Mouse (Mus musculus) megakaryocyte, embryonic 14.5 days (primary cell): Measurements from ENCODE around the gene Zfp296. TPM values are rescaled to one million over a fixed set of nuclear protein-coding genes. Genes with fewer than 3 reads are reported as not detected.

Experiments used
- H3K27me3 ChIP-seq: replicated peaks from 2 replicates; pipeline ENCODE3; 2012; ENCODE audit warnings: inconsistent platforms
- H3K36me3 ChIP-seq: replicated peaks from 2 replicates; pipeline ENCODE3; 2012; ENCODE audit warnings: low read length, inconsistent platforms, mixed read lengths
- H3K4me1 ChIP-seq: 2 replicates; pipeline ENCODE4 v1.6.1; 2012; ENCODE audit warnings: inconsistent platforms
- H3K4me3 ChIP-seq: replicated peaks from 2 replicates; pipeline ENCODE3; 2012; ENCODE audit warnings: moderate library complexity, mild to moderate bottlenecking, inconsistent platforms
- H3K9me3 ChIP-seq: 2 replicates; pipeline ENCODE4 v1.6.1; 2012; ENCODE audit warnings: inconsistent platforms
- FLI1 ChIP-seq: IDR thresholded peaks from 2 replicates; pipeline ENCODE4 v1.6.1; 2012; ENCODE audit warnings: low read length, inconsistent platforms, mixed read lengths
- GATA1 ChIP-seq: IDR thresholded peaks from 3 replicates; pipeline ENCODE4 v1.6.1; 2012; ENCODE audit warnings: mixed read lengths, low read length, inconsistent platforms, borderline replicate concordance
- polyA plus RNA-seq: library from polyadenylated mRNA; stranded (reverse); fragments of >175 nt; gene quantifications from 2 replicates; pipeline ENCODE4 v1.2.3, GENCODE M21; 2012; ENCODE audit warnings: low replicate concordance; ENCODE audit not compliant: insufficient read depth

Zfp296 gene
- polyA plus RNA-seq, 1 experiment = 6.0 TPM

DNA sequence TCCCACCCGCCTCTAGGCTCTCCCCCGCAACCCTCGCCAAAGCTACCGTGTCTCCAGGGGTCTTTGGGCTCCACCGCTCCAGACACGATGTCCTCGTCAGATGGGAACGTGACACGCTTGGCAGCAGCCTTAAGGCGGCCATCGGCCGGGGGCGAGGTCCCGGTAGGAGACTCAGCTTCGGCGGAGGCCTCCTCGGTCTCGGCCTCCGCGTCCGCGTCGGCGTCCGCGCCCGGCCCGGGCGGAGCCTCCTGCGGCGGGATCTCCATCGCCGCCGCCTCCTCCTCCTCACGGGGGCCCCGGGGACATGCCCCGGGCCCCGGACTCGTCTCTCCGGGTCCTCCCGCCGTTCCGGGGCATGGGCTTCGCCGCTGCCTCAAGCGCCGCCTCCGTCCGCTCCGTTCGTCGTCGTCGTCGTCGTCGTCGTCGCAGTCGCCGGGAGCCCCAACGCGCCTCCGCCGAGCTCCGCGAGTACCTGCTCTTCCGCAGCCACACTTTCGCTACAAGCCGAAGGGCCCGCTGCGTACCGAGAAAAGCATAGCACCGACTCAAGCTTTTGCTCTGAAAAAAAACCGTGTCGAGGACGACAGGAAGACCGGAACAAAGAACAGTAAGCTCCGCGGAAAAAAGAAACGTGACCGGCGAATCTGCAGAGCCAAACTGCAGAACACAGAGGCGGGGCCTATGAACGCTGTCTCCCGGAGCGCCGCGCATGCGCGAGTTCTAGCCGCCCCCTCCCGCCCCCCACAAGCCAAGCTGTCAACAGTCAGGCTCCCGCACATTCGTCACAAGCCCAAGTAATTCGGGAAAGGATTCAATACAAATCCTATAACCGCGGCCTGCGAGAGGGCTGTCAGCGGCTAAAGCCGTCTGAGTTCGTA, 15.1 kb upstream of the Zfp296 start:
- Histone ChIP-seq H3K4me1 (peaks cover 79% of the 10 kb centered on the region), H3K4me3 (peak overlapping the region; percentile 98), H3K9me3 (peaks cover 3% of the 10 kb centered on the region; the same call in 1 of the 2 replicates), H3K27me3 (no peaks in the 10 kb centered on the region), H3K36me3 (peaks cover 60% of the 10 kb centered on the region)
- TF ChIP-seq FLI1 (no peak), GATA1 (no peak)

- no peak for TF ChIP-seq FLI1
- no peak for TF ChIP-seq GATA1
- Histone ChIP-seq H3K36me3 (peaks cover 58% of the 10 kb centered on the region), H3K27me3 (no peaks in the 10 kb centered on the region), H3K4me3 (peak within 1 kb of the TSS; percentile 98), H3K9me3 (peaks cover 3% of the 10 kb centered on the region; the same call in 1 of the 2 replicates), H3K4me1 (peaks cover 72% of the 10 kb centered on the region)
Observed at GRCm38 (mm10) chr7:19562643-19563410, 14.3 kb upstream of the Zfp296 start, which contains the start of gene Ppp1r37. Gene Ppp1r37, minus strand, starts transcription at chr7:19563076.

GRCm38 (mm10) chr7:19563884-19564283, 13.2 kb upstream of the Zfp296 start:
- Histone ChIP-seq H3K9me3 (peaks cover 3% of the 10 kb centered on the region; the same call in 1 of the 2 replicates), H3K27me3 (no peaks in the 10 kb centered on the region), H3K4me1 (peaks cover 65% of the 10 kb centered on the region), H3K36me3 (peaks cover 54% of the 10 kb centered on the region), H3K4me3 (peak overlapping the region; percentile 65)
- no peak for TF ChIP-seq GATA1
- no peak for TF ChIP-seq FLI1

GRCm38 (mm10) chr7:19564455-19564854, 12.6 kb upstream of the Zfp296 start:
- H3K36me3 ChIP-seq = peaks cover 54% of the 10 kb centered on the region

DNA sequence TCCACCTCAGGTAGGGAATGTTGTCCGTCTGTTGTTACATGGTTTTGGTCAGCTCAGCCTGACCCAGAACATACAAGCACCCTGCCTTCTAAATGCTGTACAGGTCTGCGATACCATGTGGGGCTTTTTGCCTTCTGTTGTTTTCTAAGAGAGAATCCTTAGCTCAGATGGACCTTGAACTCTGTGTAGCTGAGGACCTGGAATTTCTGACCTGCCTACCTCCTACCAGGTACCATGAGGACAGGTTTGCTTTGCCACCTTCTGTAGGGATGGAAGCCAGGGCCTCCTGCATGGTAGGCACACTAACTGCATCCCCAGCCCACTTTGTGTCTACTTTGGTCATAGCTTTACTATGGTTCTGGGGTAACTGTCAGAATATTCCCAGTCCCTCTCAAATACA, 11.3 kb upstream of the Zfp296 start:
- Histone ChIP-seq H3K36me3 (peaks cover 65% of the 10 kb centered on the region), H3K4me1 (peaks cover 61% of the 10 kb centered on the region), H3K27me3 (no peaks in the 10 kb centered on the region), H3K4me3 (no peak overlapping the region), H3K9me3 (peaks cover 3% of the 10 kb centered on the region; the same call in 1 of the 2 replicates)
- TF ChIP-seq FLI1 (no peak), GATA1 (no peak)

More at GRCm38 (mm10) chr7:19564455-19564854, 12.6 kb upstream of the Zfp296 start:
- peaks cover 65% of the 10 kb centered on the region for H3K4me1 ChIP-seq
- H3K9me3 ChIP-seq = peaks cover 3% of the 10 kb centered on the region; the same call in 1 of the 2 replicates
- H3K4me3 ChIP-seq = no peak overlapping the region
- no peaks in the 10 kb centered on the region for H3K27me3 ChIP-seq
- TF ChIP-seq GATA1 = no peak
- no peak for TF ChIP-seq FLI1

GRCm38 (mm10) chr7:19567426-19567825, 9.7 kb upstream of the Zfp296 start:
- Histone ChIP-seq H3K4me1 (peaks cover 69% of the 10 kb centered on the region), H3K27me3 (no peaks in the 10 kb centered on the region), H3K4me3 (no peak overlapping the region), H3K36me3 (peaks cover 73% of the 10 kb centered on the region), H3K9me3 (peaks cover 3% of the 10 kb centered on the region; the same call in 1 of the 2 replicates)
- TF ChIP-seq FLI1 = no peak
- no peak for TF ChIP-seq GATA1

GRCm38 (mm10) chr7:19569647-19570046, 7.4 kb upstream of the Zfp296 start:
- peaks cover 64% of the 10 kb centered on the region for H3K4me1 ChIP-seq
- TF ChIP-seq FLI1 (no peak), GATA1 (no peak)

GRCm38 (mm10) chr7:19572926-19573775, 3.9 kb upstream of the Zfp296 start:
- H3K4me1 ChIP-seq = peaks cover 80% of the 10 kb centered on the region
- no peaks in the 10 kb centered on the region for H3K27me3 ChIP-seq
- no peaks in the 10 kb centered on the region for H3K9me3 ChIP-seq

More at GRCm38 (mm10) chr7:19569647-19570046, 7.4 kb upstream of the Zfp296 start:
- H3K27me3 ChIP-seq = no peaks in the 10 kb centered on the region
- no peak overlapping the region for H3K4me3 ChIP-seq
- H3K36me3 ChIP-seq = peaks cover 60% of the 10 kb centered on the region
- no peaks in the 10 kb centered on the region for H3K9me3 ChIP-seq

GRCm38 (mm10) chr7:19573776-19574140, 3.3 kb upstream of the Zfp296 start:
- H3K4me3 ChIP-seq = peak overlapping the region; percentile 95
- no peaks in the 10 kb centered on the region for H3K27me3 ChIP-seq
- TF ChIP-seq FLI1 (no peak), GATA1 (no peak)
- H3K9me3 ChIP-seq = no peaks in the 10 kb centered on the region
- peaks cover 83% of the 10 kb centered on the region for H3K4me1 ChIP-seq
- H3K36me3 ChIP-seq = peaks cover 28% of the 10 kb centered on the region

More at GRCm38 (mm10) chr7:19572926-19573775, 3.9 kb upstream of the Zfp296 start:
- no peak for TF ChIP-seq FLI1
- TF ChIP-seq GATA1 = no peak
- Histone ChIP-seq H3K4me3 (peak overlapping the region; percentile 95), H3K36me3 (peaks cover 32% of the 10 kb centered on the region)
